Mouse (Mus musculus): Measurements from ENCODE around the gene Cdc45. TPM values are rescaled to one million over a fixed set of nuclear protein-coding genes. Genes with fewer than 3 reads are reported as not detected.
A peak's percentile ranks its signal among the peaks of the same experiment; 100 is the strongest.
"Not testable (repeated sequence)": the region's sequence is repeated elsewhere in the genome, so short reads cannot be mapped to it uniquely, and the experiment has no call there.

The Cdc45 gene
- 1 to 10 TPM; 4.0 to 4.3 TPM for total RNA-seq (2021)
- long read RNA-seq, partial matches to known transcripts, result 5 of 12 reads
- long read RNA-seq, other reads (novel, unspliced or antisense), result 6 of 12 reads

GRCm38 (mm10) chr16:18811468-18812384, at the start of gene Cdc45, which contains the start of gene Ufd1:
TSS of gene Cdc45 (minus strand) at chr16:18811987.
TSS of gene Ufd1 (plus strand) at chr16:18811779.
- peak; percentile 85 to 86 for DNase-seq (ENCODE audit: low spot score in 2 of 2)

DNA sequence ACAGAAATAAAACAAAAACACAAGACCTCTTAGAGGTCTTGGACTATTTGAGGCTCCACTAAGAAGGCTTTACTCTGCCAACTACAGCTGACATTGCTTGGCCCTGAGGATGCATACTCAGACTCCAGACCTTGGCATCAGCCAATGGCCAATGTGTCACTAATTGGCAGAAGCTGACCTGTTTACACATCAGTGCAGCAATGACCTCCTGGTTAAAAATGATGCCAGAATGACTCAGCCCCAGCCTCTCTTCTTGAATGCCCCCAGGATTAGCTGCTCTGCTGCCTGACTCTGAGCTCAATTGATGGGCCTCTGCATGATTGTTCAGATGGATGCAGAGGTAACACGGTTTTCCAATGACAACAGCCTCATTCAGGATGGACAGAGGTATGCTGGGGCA, 48.4 kb upstream of the Cdc45 start:
- no peak for DNase-seq (ENCODE audit: low spot score in 2 of 2)

- peak in 1 of 2 experiments; percentile 29 for DNase-seq (ENCODE audit: low spot score in 2 of 2)
Observed at GRCm38 (mm10) chr16:18858551-18858950, 46.8 kb upstream of the Cdc45 start.

- not testable (repeated sequence) for DNase-seq (ENCODE audit: low spot score in 2 of 2)
Observed at GRCm38 (mm10) chr16:18849521-18850190, 37.9 kb upstream of the Cdc45 start.

DNA sequence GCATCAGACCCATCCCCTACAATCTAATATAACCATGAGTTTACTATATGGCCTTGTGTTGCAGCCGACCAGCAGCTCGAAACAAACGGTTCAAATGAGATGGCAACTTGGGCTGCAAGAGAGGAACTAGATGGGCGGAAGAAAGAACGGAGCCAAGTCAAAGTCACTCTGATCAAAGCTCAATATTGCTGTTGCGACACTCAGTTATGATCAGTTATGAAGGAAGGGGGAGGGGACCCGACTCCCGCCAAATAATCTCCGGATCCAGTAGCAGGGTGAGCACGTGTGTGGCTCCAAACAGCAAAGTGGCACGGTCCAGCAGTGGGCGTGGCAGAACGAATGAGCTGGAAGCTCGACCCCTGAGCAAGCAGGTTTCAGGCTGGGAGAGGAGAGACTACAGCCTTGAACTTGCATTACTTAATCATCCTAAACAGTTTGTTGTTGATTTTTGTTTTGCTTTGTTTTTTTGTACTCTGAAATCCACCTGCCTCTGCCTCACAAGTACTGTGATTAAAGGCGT, 34.6 kb upstream of the Cdc45 start:
- DNase-seq (ENCODE audit: low spot score in 2 of 2), result no peak

- DNase-seq (ENCODE audit: low spot score in 2 of 2), result no peak
Observed at GRCm38 (mm10) chr16:18838346-18838745, 26.6 kb upstream of the Cdc45 start.

DNA sequence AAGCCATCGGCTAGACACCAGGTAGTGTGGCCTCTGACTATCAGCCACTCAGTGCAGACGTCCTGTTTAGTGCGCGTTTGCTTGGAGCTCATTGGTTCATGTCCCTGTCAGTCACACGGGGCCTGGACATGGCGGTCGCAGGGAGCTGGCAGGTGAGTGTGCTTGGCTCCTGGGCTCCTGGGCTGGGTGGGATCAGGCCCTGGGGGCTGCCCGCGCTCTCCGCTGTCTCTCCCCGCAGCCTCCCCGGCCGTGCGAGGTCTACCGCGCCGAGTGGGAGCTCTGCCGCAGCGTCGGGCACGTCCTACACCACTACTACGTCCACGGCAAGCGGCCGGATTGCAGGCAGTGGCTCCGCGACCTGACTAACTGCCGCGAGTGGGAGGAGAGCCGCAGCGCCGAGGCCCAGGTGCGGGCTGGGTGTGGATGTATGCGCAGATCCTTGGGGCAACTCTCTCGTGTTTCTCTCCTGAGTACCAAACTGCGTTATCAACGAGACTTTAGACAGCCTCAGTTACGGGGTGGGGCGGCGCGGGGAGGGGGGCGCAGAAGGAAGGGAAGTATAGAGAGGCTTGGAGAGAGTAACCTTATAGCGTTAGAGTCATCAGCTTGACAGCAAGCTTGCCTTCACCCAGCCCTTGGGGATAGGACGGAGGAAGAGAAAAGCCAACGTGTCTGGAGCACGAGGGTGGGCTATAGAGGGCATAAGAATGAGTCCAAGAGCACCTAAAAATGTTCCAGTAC, 24.9 kb upstream of the Cdc45 start, which contains the start of the genes 2510002D24Rik and Gm28539:
Gene 2510002D24Rik, plus strand, starts transcription at position 111 of the 741 bp plus-strand sequence.
Gene Gm28539, plus strand, starts transcription at position 117 of the 741 bp plus-strand sequence.
- peak; percentile 93 to 94 for DNase-seq (ENCODE audit: low spot score in 2 of 2)

- no peak for DNase-seq (ENCODE audit: low spot score in 2 of 2)
Observed at GRCm38 (mm10) chr16:18836073-18836467, 24.3 kb upstream of the Cdc45 start.

DNA sequence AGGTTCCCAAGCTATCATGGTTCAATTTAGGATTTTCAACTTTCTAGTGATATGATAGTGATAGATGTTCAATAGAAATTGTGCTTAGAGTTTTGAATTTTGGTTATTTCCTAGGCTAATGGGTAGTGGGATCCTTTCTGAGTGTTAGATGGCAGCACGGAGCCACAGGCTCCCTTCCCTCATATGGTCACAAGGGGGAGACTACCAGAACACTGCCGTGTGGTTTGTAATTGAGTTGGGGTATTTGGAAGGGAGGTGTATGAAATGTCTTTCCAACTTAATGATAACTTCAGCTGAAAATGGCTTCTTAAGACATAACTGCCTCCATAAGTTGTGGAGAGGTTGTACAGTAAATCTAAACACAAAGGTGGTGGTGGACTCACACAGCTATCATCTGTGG, 21.7 kb upstream of the Cdc45 start:
- no peak for DNase-seq (ENCODE audit: low spot score in 2 of 2)

DNA sequence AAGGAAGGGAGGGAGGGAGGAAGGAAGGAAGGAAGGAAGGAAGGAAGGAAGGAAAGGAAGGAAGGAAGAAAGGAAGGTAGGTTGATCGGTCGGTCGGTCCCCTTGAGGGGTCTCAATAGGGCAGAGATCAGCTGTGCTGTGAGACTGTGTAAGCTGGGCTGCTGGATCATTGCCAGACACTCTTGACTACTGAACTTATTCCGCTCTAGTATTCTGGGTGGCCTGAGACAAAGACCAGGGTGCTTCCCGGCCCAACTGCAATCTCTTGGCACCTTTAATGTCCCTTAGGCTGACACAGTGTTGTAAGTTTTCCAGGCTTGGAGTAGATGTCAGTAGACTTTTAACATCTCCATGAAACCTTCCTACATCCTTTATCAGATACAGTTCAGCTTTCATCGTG, 17.3 kb upstream of the Cdc45 start:
- no peak for DNase-seq (ENCODE audit: low spot score in 2 of 2)

DNA sequence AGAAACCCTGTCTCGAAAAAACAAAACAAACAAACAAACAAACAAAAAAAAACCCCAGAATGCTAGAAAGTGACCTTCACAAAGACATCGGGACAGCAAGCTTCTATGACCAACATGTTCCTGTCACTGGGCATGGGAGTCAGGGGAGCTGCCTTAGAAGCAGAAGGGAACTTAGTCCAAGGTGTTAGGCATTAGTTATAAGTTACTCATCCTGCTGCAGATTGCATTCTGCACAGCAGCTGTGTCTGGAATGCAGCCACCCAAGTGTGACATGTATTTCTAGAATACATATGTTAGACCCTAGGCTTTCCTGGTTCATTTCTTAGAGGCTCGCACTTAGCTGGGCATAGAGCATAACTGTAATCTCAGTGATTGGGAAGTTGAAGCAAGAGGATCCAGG, 16.8 kb upstream of the Cdc45 start:
- DNase-seq (ENCODE audit: low spot score in 2 of 2), result no peak

- DNase-seq (ENCODE audit: low spot score in 2 of 2), result no peak
Observed at GRCm38 (mm10) chr16:18822925-18823324, 11.1 kb upstream of the Cdc45 start.

GRCm38 (mm10) chr16:18822356-18822755, 10.6 kb upstream of the Cdc45 start:
- no peak for DNase-seq (ENCODE audit: low spot score in 2 of 2)

DNA sequence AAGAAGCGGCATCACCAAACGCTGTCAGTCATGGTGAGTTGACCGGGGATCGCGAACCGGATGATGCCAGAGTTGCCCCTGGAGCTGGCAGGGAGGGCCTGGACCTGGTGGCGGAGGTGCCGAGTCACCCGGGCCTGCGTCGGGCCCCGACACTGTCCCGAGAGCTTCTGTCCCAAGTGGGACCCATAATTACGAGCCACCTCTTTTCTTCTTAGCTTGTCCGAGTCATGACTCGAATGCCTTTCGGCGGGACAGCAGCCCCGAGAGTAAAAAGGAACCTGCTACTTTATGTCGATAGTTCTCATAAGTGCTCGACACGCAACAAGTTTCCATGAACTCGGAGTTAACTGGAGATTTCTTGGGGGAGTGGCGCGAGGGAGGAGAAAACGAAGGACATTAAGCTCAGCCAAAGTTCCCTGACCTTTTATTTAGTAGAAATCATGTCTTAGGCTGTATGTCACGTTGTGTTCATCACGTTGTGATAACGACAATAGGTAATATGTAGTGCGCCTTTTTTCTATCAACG, 661 bp upstream of the Cdc45 start:
- DNase-seq (ENCODE audit: low spot score in 2 of 2), result no peak

DNA sequence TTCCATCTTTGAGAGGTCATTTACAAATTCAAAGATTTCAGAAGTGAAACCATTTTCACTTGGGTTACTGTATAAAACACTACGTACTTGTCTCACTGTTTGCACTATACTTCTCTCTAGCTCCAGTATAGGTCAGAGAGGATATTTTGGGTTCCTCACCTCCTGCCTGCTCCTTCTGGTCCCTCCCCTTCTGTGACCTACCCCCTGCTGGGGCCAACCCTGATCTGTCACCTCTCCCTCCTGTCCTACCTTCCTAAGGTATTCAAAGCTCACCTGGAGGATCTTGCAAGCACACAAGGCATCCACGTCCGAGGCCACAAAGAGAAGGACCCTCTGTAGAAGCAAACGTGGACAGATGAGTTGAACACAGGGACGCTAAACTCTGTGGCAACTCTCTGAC, 755 bp downstream of the Cdc45 start:
- no peak for DNase-seq (ENCODE audit: low spot score in 2 of 2)

GRCm38 (mm10) chr16:18809001-18809400, 2.8 kb downstream of the Cdc45 start:
- DNase-seq (ENCODE audit: low spot score in 2 of 2), result no peak

DNA sequence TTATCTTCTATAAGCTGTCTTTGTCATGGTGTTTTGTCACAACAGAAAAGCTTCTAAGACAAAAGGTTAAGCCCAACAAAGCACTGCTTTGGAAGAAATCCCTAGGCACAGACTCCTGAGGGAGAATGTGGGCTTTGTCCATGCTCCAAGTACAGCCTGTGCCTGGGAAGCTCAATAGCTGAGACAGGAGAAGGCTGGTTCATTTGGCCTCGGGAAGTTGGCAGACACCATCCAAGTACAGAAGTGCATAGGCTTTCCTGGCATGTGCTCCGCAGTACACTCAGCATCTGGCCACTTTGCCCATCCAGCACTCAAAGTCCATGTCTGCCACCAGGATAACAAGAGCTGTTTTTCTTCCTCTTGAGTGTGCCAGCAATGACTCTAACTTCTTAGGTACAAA, 6.0 kb downstream of the Cdc45 start:
- no peak for DNase-seq (ENCODE audit: low spot score in 2 of 2)

- DNase-seq (ENCODE audit: low spot score in 2 of 2), result peak; percentile 78 to 85
Observed at GRCm38 (mm10) chr16:18798841-18799240, 12.9 kb downstream of the Cdc45 start.

GRCm38 (mm10) chr16:18798151-18798550, 13.6 kb downstream of the Cdc45 start:
- no peak for DNase-seq (ENCODE audit: low spot score in 2 of 2)

- no peak for DNase-seq (ENCODE audit: low spot score in 2 of 2)
Observed at GRCm38 (mm10) chr16:18796645-18797044, 15.1 kb downstream of the Cdc45 start.

Data from layer of hippocampus, postnatal 10 days (tissue).